Mouse (Mus musculus) neutrophil, adult 59 days (primary cell): ENCODE data around the gene Zswim7. TPM values are rescaled to one million over a fixed set of nuclear protein-coding genes. Genes with fewer than 3 reads are reported as not detected.

Source experiments
- total RNA-seq, 2 experiments: library from RNA; stranded (reverse); gene quantifications; 1 replicate in 1 of 2; 2 replicates in 1 of 2; pipeline ENCODE4 v1.2.4; 2023

The Zswim7 gene
- total RNA-seq, result 1 to 10 TPM; 3.4 to 6.6 TPM

GRCm38 (mm10) chr11:62280675-62281600 is at the start of gene Zswim7, which contains the start of gene Ttc19:
Zswim7 (minus strand) TSS chr11:62281375.
Ttc19 (plus strand) TSS chr11:62281473.

GRCm38 (mm10) chr11:62248401-62249244 is 32.6 kb downstream of the Zswim7 start, which contains the start of gene Adora2b:
Adora2b (plus strand) TSS chr11:62248984.

Other genes starting within 250 kb of the Zswim7 start
- gene Adora2b, start 32.4 kb downstream of the Zswim7 start, total RNA-seq, result 1 to 10 TPM; 5.4 to 8.3 TPM
- gene Ttc19, start 98 bp upstream of the Zswim7 start, total RNA-seq, result 1 to 10 TPM; 5.8 to 8.6 TPM
- gene Pigl, start 177.1 kb upstream of the Zswim7 start, total RNA-seq, result 10 to 100 TPM in 1 of 2 experiments, 1 to 10 TPM in 1; 9.9 to 11.9 TPM
- 100 to 1,000 TPM; 417 to 432 TPM for gene Ncor1, start 177.2 kb upstream of the Zswim7 start, total RNA-seq